In genomic region chr8:121570801-121571200, GRCm38 (mm10) we compare ENCODE assay signal across 18 mouse cellular contexts. TPM values are rescaled to one million over a fixed set of nuclear protein-coding genes. Genes with fewer than 3 reads are reported as not detected.
A peak's percentile ranks its signal among the peaks of the same experiment; 100 is the strongest.
DNase-seq lines count a peak whose midpoint lies in the region; ATAC-seq lines count a peak whose summit lies in the region.
"Had no signal": no experiment of that assay in that cellular context is flagged by ENCODE, and none has a peak within 500 bp of the region (broad histone marks: within the 10 kb centered on the region; RNA-seq: fewer than 3 reads in every experiment).

No protein-coding gene starts in this region.

- peak; percentile 86 for DNase-seq in ES-CJ7 (ENCODE audit: low read depth, low spot score)
- DNase-seq in kidney, adult 18-20 months = no peak
- DNase-seq in hindbrain, embryonic 11.5 days (ENCODE audit: low spot score) = no peak
- DNase-seq: cerebellum, adult 11 months had no signal

- WGBS in intestine, embryonic 15.5 days = 76% methylated on average over 17 of the region's 17 CpGs
- WGBS in intestine, embryonic 16.5 days = 73% methylated on average over 17 of the region's 17 CpGs
- WGBS in liver, embryonic 12.5 days (ENCODE audit: insufficient replicate concordance) = 67% methylated on average over 17 of the region's 17 CpGs
- 78% methylated on average over 17 of the region's 17 CpGs for WGBS in hindbrain, embryonic 11.5 days

- no peak overlapping the region for H3K9ac ChIP-seq in intestine, embryonic 15.5 days
- no peak overlapping the region for H3K9ac ChIP-seq in intestine, embryonic 16.5 days (ENCODE audit: low read depth, low read length)
- H3K9ac ChIP-seq in liver, embryonic 12.5 days = no peak overlapping the region
- H3K9ac ChIP-seq in hindbrain, embryonic 11.5 days (ENCODE audit: low read depth, low read length) = no peak overlapping the region
- H3K9ac ChIP-seq: limb, embryonic 13.5 days; midbrain, embryonic 13.5 days; neural tube, embryonic 13.5 days had no signal

- peak overlapping the region; percentile 2 for H3K4me3 ChIP-seq in erythroblast, embryonic 14.5 days (replicated peaks)
- no peak overlapping the region for H3K4me3 ChIP-seq in intestine, embryonic 15.5 days (replicated peaks)
- no peak overlapping the region for H3K4me3 ChIP-seq in intestine, embryonic 16.5 days (ENCODE audit: low read length)
- no peak overlapping the region for H3K4me3 ChIP-seq in liver, embryonic 12.5 days
- H3K4me3 ChIP-seq in hindbrain, embryonic 11.5 days (ENCODE audit: low read depth, low read length) = no peak overlapping the region
- H3K4me3 ChIP-seq: forebrain, embryonic 10.5 days; limb, embryonic 13.5 days; midbrain, embryonic 13.5 days; neural tube, embryonic 13.5 days had no signal

- no peaks in the 10 kb centered on the region for H3K9me3 ChIP-seq in erythroblast, embryonic 14.5 days (ENCODE audit: control insufficient read depth, low read length)
- no peaks in the 10 kb centered on the region for H3K9me3 ChIP-seq in intestine, embryonic 15.5 days
- H3K9me3 ChIP-seq in intestine, embryonic 16.5 days (ENCODE audit: control insufficient read depth, low read length) = no peaks in the 10 kb centered on the region
- H3K9me3 ChIP-seq in liver, embryonic 12.5 days (replicated peaks) = no peaks in the 10 kb centered on the region
- no peaks in the 10 kb centered on the region for H3K9me3 ChIP-seq in hindbrain, embryonic 11.5 days (ENCODE audit: control insufficient read depth, low read length)
- H3K9me3 ChIP-seq: forebrain, embryonic 10.5 days; limb, embryonic 13.5 days; midbrain, embryonic 13.5 days; neural tube, embryonic 13.5 days had no signal

- H3K4me1 ChIP-seq in erythroblast, embryonic 14.5 days (ENCODE audit: control insufficient read depth) = peaks cover 53% of the 10 kb centered on the region
- H3K4me1 ChIP-seq in intestine, embryonic 15.5 days (replicated peaks) = peaks cover 13% of the 10 kb centered on the region
- H3K4me1 ChIP-seq in intestine, embryonic 16.5 days (ENCODE audit: control insufficient read depth, insufficient read depth, low read length) = peaks cover 15% of the 10 kb centered on the region
- H3K4me1 ChIP-seq in liver, embryonic 12.5 days = peaks cover 67% of the 10 kb centered on the region
- H3K4me1 ChIP-seq in hindbrain, embryonic 11.5 days (replicated peaks; ENCODE audit: control insufficient read depth, insufficient read depth, low read length) = no peaks in the 10 kb centered on the region; the same call in 1 of the 2 replicates

- no peaks in the 10 kb centered on the region for H3K27me3 ChIP-seq in erythroblast, embryonic 14.5 days (ENCODE audit: control insufficient read depth)
- H3K27me3 ChIP-seq in intestine, embryonic 15.5 days (replicated peaks) = no peaks in the 10 kb centered on the region
- H3K27me3 ChIP-seq in intestine, embryonic 16.5 days (replicated peaks; ENCODE audit: control insufficient read depth, insufficient read depth, low read length) = no peaks in the 10 kb centered on the region
- H3K27me3 ChIP-seq in liver, embryonic 12.5 days (replicated peaks) = no peaks in the 10 kb centered on the region
- no peaks in the 10 kb centered on the region for H3K27me3 ChIP-seq in hindbrain, embryonic 11.5 days (ENCODE audit: control insufficient read depth, insufficient read depth, low read length)
- H3K27me3 ChIP-seq: limb, embryonic 13.5 days; midbrain, embryonic 13.5 days; neural tube, embryonic 13.5 days had no signal

- H3K36me3 ChIP-seq in erythroblast, embryonic 14.5 days (ENCODE audit: control insufficient read depth) = peaks cover 21% of the 10 kb centered on the region
- no peaks in the 10 kb centered on the region for H3K36me3 ChIP-seq in intestine, embryonic 15.5 days
- H3K36me3 ChIP-seq in intestine, embryonic 16.5 days (ENCODE audit: control insufficient read depth, insufficient read depth, low read length) = peaks cover 2% of the 10 kb centered on the region; the same call in 1 of the 2 replicates
- H3K36me3 ChIP-seq in liver, embryonic 12.5 days = peaks cover 8% of the 10 kb centered on the region
- no peaks in the 10 kb centered on the region for H3K36me3 ChIP-seq in hindbrain, embryonic 11.5 days (ENCODE audit: control insufficient read depth, insufficient read depth, low read length)
- H3K36me3 ChIP-seq: neural tube, embryonic 13.5 days had no signal

- H3K27ac ChIP-seq in intestine, embryonic 15.5 days = no peak overlapping the region
- H3K27ac ChIP-seq in intestine, embryonic 16.5 days (ENCODE audit: low read length) = no peak overlapping the region
- peak overlapping the region; percentile 61 for H3K27ac ChIP-seq in liver, embryonic 12.5 days
- no peak overlapping the region for H3K27ac ChIP-seq in hindbrain, embryonic 11.5 days (ENCODE audit: low read depth, low read length)
- H3K27ac ChIP-seq: forebrain, embryonic 10.5 days; kidney, postnatal 0 days; limb, embryonic 13.5 days; midbrain, embryonic 13.5 days; neural tube, embryonic 13.5 days had no signal

- H3K4me2 ChIP-seq in intestine, embryonic 15.5 days (replicated peaks) = peak overlapping the region; percentile 26; the same call in 1 of the 2 replicates
- H3K4me2 ChIP-seq in intestine, embryonic 16.5 days (ENCODE audit: low read depth, low read length) = no peak overlapping the region
- H3K4me2 ChIP-seq in liver, embryonic 12.5 days = peak overlapping the region; percentile 46
- H3K4me2 ChIP-seq in hindbrain, embryonic 11.5 days (replicated peaks; ENCODE audit: low read depth, low read length) = no peak overlapping the region
- H3K4me2 ChIP-seq: limb, embryonic 13.5 days; midbrain, embryonic 13.5 days; neural tube, embryonic 13.5 days had no signal

- ATAC-seq in erythroblast, adult 5-6 weeks (replicated peaks; ENCODE audit: low FRiP score, poor library complexity, severe bottlenecking) = no peak
- ATAC-seq in intestine, embryonic 15.5 days = no peak
- no peak for ATAC-seq in intestine, embryonic 16.5 days
- ATAC-seq in liver, embryonic 12.5 days = no peak
- no peak for ATAC-seq in hindbrain, embryonic 11.5 days (ENCODE audit: low FRiP score)
- ATAC-seq: hindbrain, embryonic 16.5 days; midbrain, embryonic 13.5 days had no signal

RNA-seq across cellular contexts. Expression of gene Fbxo31, which starts 7.8 kb away (rescaled TPM):
- polyA plus RNA-seq in erythroblast, embryonic 14.5 days (2012) = 1.3 and 1.6 TPM in 2 replicates
- 1.0 and 7.7 TPM in 2 replicates for total RNA-seq in erythroblast, adult 5-6 weeks (2015; ENCODE audit: low replicate concordance)
- 2.5 and 4.3 TPM in 2 replicates for total RNA-seq in erythroblast, adult 5-6 weeks (2017; ENCODE audit: low replicate concordance)
- 13.2 and 14.0 TPM in 2 replicates for polyA plus RNA-seq in intestine, embryonic 15.5 days (2015; fragmentation: Nextera tagmentation; extraction: Ambion mirVana)
- 8.6 and 10.6 TPM in 2 replicates for polyA plus RNA-seq in intestine, embryonic 16.5 days (2015; fragmentation: Nextera tagmentation; extraction: Ambion mirVana)
- polyA plus RNA-seq in liver, embryonic 12.5 days (2016; fragmentation: Nextera tagmentation; extraction: Ambion mirVana) = 19.6 and 19.8 TPM in 2 replicates
- 12.0 and 13.2 TPM in 2 replicates for polyA plus RNA-seq in hindbrain, embryonic 11.5 days (2014; fragmentation: Nextera tagmentation; extraction: Ambion mirVana)

RNA-seq across cellular contexts. Expression of gene Map1lc3b, which starts 19.4 kb away (rescaled TPM):
- 29.2 and 30.4 TPM in 2 replicates for polyA plus RNA-seq in erythroblast, embryonic 14.5 days (2012)
- 194 and 223 TPM in 2 replicates for total RNA-seq in erythroblast, adult 5-6 weeks (2015; ENCODE audit: low replicate concordance)
- total RNA-seq in erythroblast, adult 5-6 weeks (2017; ENCODE audit: low replicate concordance) = 274 and 282 TPM in 2 replicates
- polyA plus RNA-seq in intestine, embryonic 15.5 days (2015; fragmentation: Nextera tagmentation; extraction: Ambion mirVana) = 177 and 190 TPM in 2 replicates
- polyA plus RNA-seq in intestine, embryonic 16.5 days (2015; fragmentation: Nextera tagmentation; extraction: Ambion mirVana) = 190 and 192 TPM in 2 replicates
- 135 and 137 TPM in 2 replicates for polyA plus RNA-seq in liver, embryonic 12.5 days (2016; fragmentation: Nextera tagmentation; extraction: Ambion mirVana)
- 297 and 307 TPM in 2 replicates for polyA plus RNA-seq in hindbrain, embryonic 11.5 days (2014; fragmentation: Nextera tagmentation; extraction: Ambion mirVana)

RNA-seq across cellular contexts. Expression of gene 1700018B08Rik, which starts 26.7 kb away (rescaled TPM):
- polyA plus RNA-seq in erythroblast, embryonic 14.5 days (2012) = not detected in 2 replicates
- total RNA-seq in erythroblast, adult 5-6 weeks (2015; ENCODE audit: low replicate concordance) = not detected in 2 replicates
- total RNA-seq in erythroblast, adult 5-6 weeks (2017; ENCODE audit: low replicate concordance) = not detected in 2 replicates
- polyA plus RNA-seq in intestine, embryonic 15.5 days (2015; fragmentation: Nextera tagmentation; extraction: Ambion mirVana) = not detected in 2 replicates
- not detected in 2 replicates for polyA plus RNA-seq in intestine, embryonic 16.5 days (2015; fragmentation: Nextera tagmentation; extraction: Ambion mirVana)
- polyA plus RNA-seq in liver, embryonic 12.5 days (2016; fragmentation: Nextera tagmentation; extraction: Ambion mirVana) = not detected in 2 replicates
- polyA plus RNA-seq in hindbrain, embryonic 11.5 days (2014; fragmentation: Nextera tagmentation; extraction: Ambion mirVana) = not detected in 2 replicates
- total RNA-seq: adrenal gland, adult 2 months; gastrocnemius, adult 8-10 months; layer of hippocampus, postnatal 10 days had no signal
- polyA plus RNA-seq: adrenal gland, adult 2 months; forebrain, embryonic 10.5 days; hindbrain, embryonic 16.5 days; kidney, postnatal 0 days; limb, embryonic 13.5 days; midbrain, embryonic 13.5 days; neural tube, embryonic 13.5 days had no signal

Comparison
In these comparisons a context has a peak if more than half of its experiments do, and no peak if none do; other contexts are left out.
1. H3K4me2 ChIP-seq: peak in intestine, embryonic 15.5 days (single experiment) and liver, embryonic 12.5 days (single experiment); none in intestine, embryonic 16.5 days (single experiment) and hindbrain, embryonic 11.5 days (single experiment).